In genomic region chr5:42272001-42272400, GRCm38 (mm10) we compare ENCODE assay signal across 12 mouse cellular contexts.
DNase-seq lines count a peak whose midpoint lies in the region.
"Had no signal": no experiment of that assay in that cellular context is flagged by ENCODE, and none has a peak within 500 bp of the region (broad histone marks: within the 10 kb centered on the region; RNA-seq: fewer than 3 reads in every experiment).

No protein-coding gene starts in this region.

- peak; percentile 44 for DNase-seq in layer of hippocampus, adult 11-12 months (ENCODE audit: low spot score)
- DNase-seq in layer of hippocampus, postnatal 10 days (ENCODE audit: low spot score in 2 of 2), result no peak
- DNase-seq in cerebellum, adult 8-10 months, result peak; percentile 12
- DNase-seq in frontal cortex, postnatal 25 days (ENCODE audit: low spot score in 2 of 2), result peak; percentile 15 to 56
- DNase-seq in left cerebral cortex, postnatal 36 days (ENCODE audit: low spot score in 2 of 2), result peak; percentile 70 to 79
- no peak for DNase-seq in embryo, embryonic 11 days
- DNase-seq in retina, embryonic 14.5 days (ENCODE audit: low spot score), result no peak
- no peak for DNase-seq in embryo, embryonic 10 days (ENCODE audit: low spot score)
- DNase-seq: gastrocnemius, postnatal 14 days; kidney, postnatal 4 days; lung, postnatal 14 days; midbrain, embryonic 14.5 days had no signal

- intact Hi-C loops in left cerebral cortex, postnatal 36 days (cut with DNase I), result no loop called here

Comparison
In these comparisons a context has a peak if more than half of its experiments do, and no peak if none do; other contexts are left out.
1. DNase-seq: peak in layer of hippocampus, adult 11-12 months (single experiment), cerebellum, adult 8-10 months (single experiment), frontal cortex, postnatal 25 days (2 of 2) and left cerebral cortex, postnatal 36 days (2 of 2); none in layer of hippocampus, postnatal 10 days (0 of 2), embryo, embryonic 11 days (single experiment), retina, embryonic 14.5 days (single experiment) and embryo, embryonic 10 days (single experiment).